25 mouse cellular contexts compared by ENCODE assay signal in genomic region chr11:111086933-111087332, GRCm38 (mm10). TPM values are rescaled to one million over a fixed set of nuclear protein-coding genes. Genes with fewer than 3 reads are reported as not detected.
DNase-seq lines count a peak whose midpoint lies in the region; ATAC-seq and TF ChIP-seq lines count a peak whose summit lies in the region.
"Had no signal": no experiment of that assay in that cellular context is flagged by ENCODE, and none has a peak within 500 bp of the region (broad histone marks: within the 10 kb centered on the region; RNA-seq: fewer than 3 reads in every experiment).

No protein-coding gene starts in this region.

- no peak overlapping the region for H3K9ac ChIP-seq in heart, embryonic 16.5 days (ENCODE audit: low read length)
- no peak overlapping the region for H3K9ac ChIP-seq in heart, embryonic 12.5 days
- H3K9ac ChIP-seq in kidney, embryonic 16.5 days (replicated peaks; ENCODE audit: low read length) = no peak overlapping the region
- H3K9ac ChIP-seq in intestine, embryonic 15.5 days = no peak overlapping the region
- H3K9ac ChIP-seq: embryonic facial prominence, embryonic 15.5 days; forebrain, embryonic 12.5 days; hindbrain, embryonic 14.5 days; limb, embryonic 12.5 days; liver, embryonic 15.5 days; lung, embryonic 14.5 days; stomach, embryonic 15.5 days had no signal

- H3K4me3 ChIP-seq in gastrocnemius, adult 2 months = peak overlapping the region; percentile 63
- H3K4me3 ChIP-seq in heart, embryonic 16.5 days (ENCODE audit: low read length) = no peak overlapping the region
- no peak overlapping the region for H3K4me3 ChIP-seq in heart, embryonic 12.5 days
- no peak overlapping the region for H3K4me3 ChIP-seq in kidney, embryonic 16.5 days (ENCODE audit: low read length)
- H3K4me3 ChIP-seq in intestine, embryonic 15.5 days (replicated peaks) = no peak overlapping the region
- H3K4me3 ChIP-seq: embryonic facial prominence, embryonic 10.5 days; embryonic facial prominence, embryonic 15.5 days; forebrain, embryonic 12.5 days; left cerebral cortex, adult 2 months; limb, embryonic 12.5 days; liver, embryonic 15.5 days; stomach, embryonic 15.5 days had no signal

- WGBS in heart, embryonic 16.5 days = 62% methylated on average over 6 of the region's 6 CpGs
- WGBS in heart, embryonic 12.5 days = 75% methylated on average over 6 of the region's 6 CpGs
- 34% methylated on average over 6 of the region's 6 CpGs for WGBS in kidney, embryonic 16.5 days
- WGBS in intestine, embryonic 15.5 days = 59% methylated on average over 6 of the region's 6 CpGs

- H3K27ac ChIP-seq in gastrocnemius, adult 2 months = peak overlapping the region; percentile 92
- 0 out of 2 replicates have a peak overlapping the region, but pooled peaks have one; percentile 3 for H3K27ac ChIP-seq in heart, embryonic 16.5 days (ENCODE audit: low read length)
- no peak overlapping the region for H3K27ac ChIP-seq in heart, embryonic 12.5 days (ENCODE audit: poor library complexity, severe bottlenecking)
- H3K27ac ChIP-seq in kidney, embryonic 16.5 days (ENCODE audit: low read length) = no peak overlapping the region
- H3K27ac ChIP-seq in intestine, embryonic 15.5 days = no peak overlapping the region
- H3K27ac ChIP-seq: embryonic facial prominence, embryonic 10.5 days; embryonic facial prominence, embryonic 15.5 days; forebrain, embryonic 12.5 days; hindbrain, embryonic 14.5 days; left cerebral cortex, adult 2 months; limb, embryonic 12.5 days; liver, embryonic 15.5 days; stomach, embryonic 15.5 days had no signal

- no peaks in the 10 kb centered on the region for H3K9me3 ChIP-seq in heart, embryonic 16.5 days (replicated peaks; ENCODE audit: control insufficient read depth, low read length)
- H3K9me3 ChIP-seq in heart, embryonic 12.5 days (replicated peaks) = no peaks in the 10 kb centered on the region
- no peaks in the 10 kb centered on the region for H3K9me3 ChIP-seq in kidney, embryonic 16.5 days (ENCODE audit: low read length)
- no peaks in the 10 kb centered on the region for H3K9me3 ChIP-seq in intestine, embryonic 15.5 days
- H3K9me3 ChIP-seq: embryonic facial prominence, embryonic 10.5 days; embryonic facial prominence, embryonic 15.5 days; forebrain, embryonic 12.5 days; limb, embryonic 12.5 days; liver, embryonic 15.5 days; stomach, embryonic 15.5 days had no signal

- 0 out of 2 replicates have a peak, but pooled peaks have one; percentile 23 for ATAC-seq in heart, embryonic 16.5 days (replicated peaks; ENCODE audit: extremely low read depth, insufficient read depth, low FRiP score)
- no peak for ATAC-seq in heart, embryonic 12.5 days (ENCODE audit: insufficient number of reproducible peaks, low FRiP score)
- ATAC-seq in kidney, embryonic 16.5 days (ENCODE audit: low FRiP score, low TSS enrichment) = no peak
- ATAC-seq in intestine, embryonic 15.5 days = peak; percentile 79
- ATAC-seq: activated CD4-positive, CD25-positive, alpha-beta regulatory T cell, adult 4 months had no signal

- intact Hi-C loops in gastrocnemius, adult 2 months (cut with DNase I) = no loop called here

- H3K36me3 ChIP-seq in heart, embryonic 16.5 days (ENCODE audit: control insufficient read depth, insufficient read depth) = no peaks in the 10 kb centered on the region
- H3K36me3 ChIP-seq in heart, embryonic 12.5 days = no peaks in the 10 kb centered on the region
- H3K36me3 ChIP-seq in kidney, embryonic 16.5 days (ENCODE audit: insufficient read depth, low read length) = no peaks in the 10 kb centered on the region
- H3K36me3 ChIP-seq in intestine, embryonic 15.5 days = no peaks in the 10 kb centered on the region
- H3K36me3 ChIP-seq: embryonic facial prominence, embryonic 10.5 days; embryonic facial prominence, embryonic 15.5 days; forebrain, embryonic 12.5 days; limb, embryonic 12.5 days; liver, embryonic 15.5 days; stomach, embryonic 15.5 days had no signal

- H3K27me3 ChIP-seq in heart, embryonic 16.5 days (ENCODE audit: control insufficient read depth, insufficient read depth, low read length) = no peaks in the 10 kb centered on the region
- no peaks in the 10 kb centered on the region for H3K27me3 ChIP-seq in heart, embryonic 12.5 days (replicated peaks)
- no peaks in the 10 kb centered on the region for H3K27me3 ChIP-seq in kidney, embryonic 16.5 days (ENCODE audit: insufficient read depth, low read length)
- H3K27me3 ChIP-seq in intestine, embryonic 15.5 days (replicated peaks) = no peaks in the 10 kb centered on the region
- H3K27me3 ChIP-seq: CH12.LX; embryonic facial prominence, embryonic 15.5 days; forebrain, embryonic 12.5 days; limb, embryonic 12.5 days; liver, embryonic 15.5 days; stomach, embryonic 15.5 days had no signal

- TF ChIP-seq CTCF in gastrocnemius, adult 2 months (IDR thresholded peaks at IDR 0.05) = no peak

- H3K4me2 ChIP-seq in heart, embryonic 16.5 days (ENCODE audit: low read depth, low read length) = peak overlapping the region; percentile 39
- no peak overlapping the region for H3K4me2 ChIP-seq in heart, embryonic 12.5 days
- no peak overlapping the region for H3K4me2 ChIP-seq in kidney, embryonic 16.5 days (replicated peaks; ENCODE audit: low read depth, low read length)
- H3K4me2 ChIP-seq in intestine, embryonic 15.5 days (replicated peaks) = no peak overlapping the region
- H3K4me2 ChIP-seq: embryonic facial prominence, embryonic 15.5 days; forebrain, embryonic 12.5 days; hindbrain, embryonic 14.5 days; limb, embryonic 12.5 days; liver, embryonic 15.5 days; lung, embryonic 14.5 days; stomach, embryonic 15.5 days had no signal

- no peak for DNase-seq in gastrocnemius, adult 2 months
- no peak for DNase-seq in gastrocnemius, adult 8-10 months (ENCODE audit: low spot score in 2 of 2)
- peak; percentile 16 to 48 for DNase-seq in kidney, adult 8-10 months
- DNase-seq in layer of hippocampus, adult 8-10 months (ENCODE audit: low spot score in 2 of 2) = no peak
- DNase-seq: adrenal gland, adult 8-10 months; cerebellum, adult 8-10 months; cerebellum, postnatal 25 days; gastrocnemius, postnatal 25 days; lung, embryonic 14.5 days; lung, postnatal 14 days; midbrain, embryonic 14.5 days had no signal

- peaks cover 10% of the 10 kb centered on the region for H3K4me1 ChIP-seq in heart, embryonic 16.5 days (ENCODE audit: control insufficient read depth, insufficient read depth, low read length)
- H3K4me1 ChIP-seq in heart, embryonic 12.5 days (replicated peaks) = peaks cover 8% of the 10 kb centered on the region; the same call in 1 of the 2 replicates
- H3K4me1 ChIP-seq in kidney, embryonic 16.5 days (ENCODE audit: insufficient read depth, low read length) = peaks cover 4% of the 10 kb centered on the region; the same call in 1 of the 2 replicates
- no peaks in the 10 kb centered on the region; the same call in 1 of the 2 replicates for H3K4me1 ChIP-seq in intestine, embryonic 15.5 days (replicated peaks)
- H3K4me1 ChIP-seq: embryonic facial prominence, embryonic 15.5 days; forebrain, embryonic 12.5 days; liver, embryonic 15.5 days; stomach, embryonic 15.5 days had no signal

RNA-seq across cellular contexts. Expression of gene Kcnj2, which starts 21.0 kb away (rescaled TPM):
- total RNA-seq in gastrocnemius, adult 2 months (2021) = 10 to 100 TPM; 33.9 to 57.3 TPM
- total RNA-seq in gastrocnemius, adult 8-10 months (2022) = 10 to 100 TPM; 43.3 to 55.5 (median 47.5) TPM
- 6.0 and 6.9 TPM in 2 replicates for polyA plus RNA-seq in heart, embryonic 16.5 days (2015; fragmentation: Nextera tagmentation; extraction: Ambion mirVana)
- 4.5 and 4.6 TPM in 2 replicates for polyA plus RNA-seq in heart, embryonic 12.5 days (2016; fragmentation: Nextera tagmentation; extraction: Ambion mirVana)
- 1.6 TPM in 2 replicates for polyA plus RNA-seq in kidney, embryonic 16.5 days (2015; fragmentation: Nextera tagmentation; extraction: Ambion mirVana)
- 1.4 and 1.5 TPM in 2 replicates for polyA plus RNA-seq in intestine, embryonic 15.5 days (2015; fragmentation: Nextera tagmentation; extraction: Ambion mirVana)
- total RNA-seq in layer of hippocampus, adult 8-10 months (2022) = 10 to 100 TPM in 2 of 4 experiments, 1 to 10 TPM in 2; 8.8 to 22.7 (median 15.4) TPM

Comparison
In these comparisons a context has a peak if more than half of its experiments do, and no peak if none do; other contexts are left out.
1. H3K27ac ChIP-seq: peak in gastrocnemius, adult 2 months (single experiment) and heart, embryonic 16.5 days (single experiment); none in heart, embryonic 12.5 days (single experiment), kidney, embryonic 16.5 days (single experiment) and intestine, embryonic 15.5 days (single experiment).
2. ATAC-seq: peak in heart, embryonic 16.5 days (single experiment) and intestine, embryonic 15.5 days (single experiment); none in heart, embryonic 12.5 days (single experiment) and kidney, embryonic 16.5 days (single experiment).
3. DNase-seq: peak in kidney, adult 8-10 months (2 of 2); none in gastrocnemius, adult 2 months (single experiment), gastrocnemius, adult 8-10 months (0 of 2) and layer of hippocampus, adult 8-10 months (0 of 2).